Mouse (Mus musculus): Measurements from ENCODE around the gene Zfp91. TPM values are rescaled to one million over a fixed set of nuclear protein-coding genes. Genes with fewer than 3 reads are reported as not detected.

Zfp91 gene
- polyA plus RNA-seq, 1 experiment from 2014 or later: 6.3 TPM

DNA sequence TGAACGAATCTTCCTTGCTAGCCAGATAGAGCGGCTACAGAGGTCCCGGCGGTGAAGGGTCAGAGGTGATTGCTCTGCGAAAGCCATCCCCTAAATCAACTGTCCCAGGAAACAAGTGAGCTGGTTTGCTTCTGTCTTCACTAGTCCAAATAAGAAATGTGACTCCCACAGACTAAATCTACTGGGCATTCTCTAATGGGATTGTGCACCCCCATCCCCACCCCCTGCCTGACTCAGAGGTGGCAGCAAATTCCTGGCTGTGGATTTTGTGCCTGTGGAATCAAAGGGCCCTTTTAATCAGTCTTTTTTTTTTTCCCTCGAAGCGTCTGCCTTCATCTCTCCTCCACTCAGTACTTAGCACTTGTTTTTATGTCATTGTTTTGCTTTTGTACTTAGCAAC is 30.6 kb downstream of the Zfp91 start, which contains the start of gene Cntf:
Gene Cntf (minus strand): TSS at position 325 of the 400 bp plus-strand sequence.
- no peak within 1 kb of the TSS for H3K4me3 ChIP-seq (ENCODE audit: low read depth, low read length)
- no peak within 1 kb of the TSS for H3K4me2 ChIP-seq (ENCODE audit: low read depth, low read length)
- peaks cover 27% of the 10 kb centered on the region for H3K36me3 ChIP-seq (ENCODE audit: control insufficient read depth, insufficient read depth)
- H3K4me1 ChIP-seq (ENCODE audit: control insufficient read depth, low read depth, low read length): no peaks in the 10 kb centered on the region
- H3K27me3 ChIP-seq (ENCODE audit: control insufficient read depth, insufficient read depth, low read depth, low read length): no peaks in the 10 kb centered on the region
- no peak for ATAC-seq (ENCODE audit: low read depth)
- H3K9me3 ChIP-seq (replicated peaks; ENCODE audit: control insufficient read depth, low read length): no peaks in the 10 kb centered on the region
- 81% methylated on average over 7 of the region's 7 CpGs for WGBS (ENCODE audit: insufficient replicate concordance)
- H3K9ac ChIP-seq (ENCODE audit: low read depth, low read length): no peak within 1 kb of the TSS
- no peak within 1 kb of the TSS for H3K27ac ChIP-seq (ENCODE audit: low read length)

DNA sequence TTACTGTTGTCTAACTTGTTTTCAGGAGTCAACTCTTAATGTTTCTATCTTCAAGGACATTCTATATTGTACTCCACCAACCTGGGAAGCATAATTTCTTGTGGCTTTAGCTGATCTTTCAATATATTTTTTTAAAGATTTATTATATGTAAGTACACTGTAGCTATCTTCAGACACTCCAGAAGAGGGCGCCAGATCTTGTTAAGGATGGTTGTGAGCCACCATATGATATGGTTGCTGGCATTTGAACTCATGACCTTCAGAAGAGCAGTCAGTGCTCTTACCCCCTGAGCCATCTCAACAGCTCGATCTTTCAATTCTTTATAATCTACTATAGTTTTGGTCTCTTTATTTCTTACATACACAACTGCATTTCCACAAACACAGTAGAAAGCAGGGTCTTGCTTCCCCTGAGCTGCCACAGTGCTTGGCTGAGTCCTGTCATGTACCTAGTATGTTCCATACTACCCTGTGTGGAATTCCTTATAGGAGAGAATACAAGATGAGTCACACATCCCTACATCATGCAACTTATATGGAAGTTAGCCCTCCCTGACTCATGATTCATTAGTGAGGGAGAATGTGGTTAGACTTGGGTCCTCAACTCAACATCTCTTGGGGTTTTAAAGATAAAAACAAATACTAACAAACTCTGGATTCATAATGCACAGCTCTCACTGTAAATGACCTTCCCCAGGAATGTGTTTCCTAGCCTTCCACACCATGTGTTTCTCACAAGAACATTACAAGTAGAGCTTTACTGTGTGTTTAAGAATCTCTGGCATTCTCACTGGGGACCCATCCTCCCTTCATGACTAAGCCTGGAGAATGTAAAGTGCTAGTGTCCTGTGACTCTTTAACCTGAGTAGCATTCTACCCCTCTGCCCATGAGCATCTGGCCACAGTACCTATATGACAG is 33.5 kb downstream of the Zfp91 start:
- 43% methylated on average over 2 of the region's 2 CpGs for WGBS (ENCODE audit: insufficient replicate concordance)
- ATAC-seq (ENCODE audit: low read depth): no peak
- no peak overlapping the region for H3K4me2 ChIP-seq (ENCODE audit: low read depth, low read length)
- H3K27ac ChIP-seq (ENCODE audit: low read length): no peak overlapping the region
- no peaks in the 10 kb centered on the region for H3K9me3 ChIP-seq (replicated peaks; ENCODE audit: control insufficient read depth, low read length)
- H3K9ac ChIP-seq (ENCODE audit: low read depth, low read length): no peak overlapping the region
- H3K4me3 ChIP-seq (ENCODE audit: low read depth, low read length): no peak overlapping the region
- no peaks in the 10 kb centered on the region for H3K4me1 ChIP-seq (ENCODE audit: control insufficient read depth, low read depth, low read length)
- peaks cover 7% of the 10 kb centered on the region for H3K36me3 ChIP-seq (ENCODE audit: control insufficient read depth, insufficient read depth)
- H3K27me3 ChIP-seq (ENCODE audit: control insufficient read depth, insufficient read depth, low read depth, low read length): no peaks in the 10 kb centered on the region

- no peak for ATAC-seq (ENCODE audit: low read depth)
- H3K27ac ChIP-seq (ENCODE audit: low read length): no peak overlapping the region
- no peaks in the 10 kb centered on the region for H3K9me3 ChIP-seq (replicated peaks; ENCODE audit: control insufficient read depth, low read length)
- 58% methylated on average over 2 of the region's 2 CpGs for WGBS (ENCODE audit: insufficient replicate concordance)
- no peaks in the 10 kb centered on the region for H3K4me1 ChIP-seq (ENCODE audit: control insufficient read depth, low read depth, low read length)
- no peak overlapping the region for H3K4me2 ChIP-seq (ENCODE audit: low read depth, low read length)
- H3K27me3 ChIP-seq (ENCODE audit: control insufficient read depth, insufficient read depth, low read depth, low read length): no peaks in the 10 kb centered on the region
- H3K9ac ChIP-seq (ENCODE audit: low read depth, low read length): no peak overlapping the region
- H3K36me3 ChIP-seq (ENCODE audit: control insufficient read depth, insufficient read depth): peaks cover 7% of the 10 kb centered on the region
- no peak overlapping the region for H3K4me3 ChIP-seq (ENCODE audit: low read depth, low read length)
Measured at GRCm38 (mm10) chr19:12759656-12760055, 36.3 kb downstream of the Zfp91 start.

DNA sequence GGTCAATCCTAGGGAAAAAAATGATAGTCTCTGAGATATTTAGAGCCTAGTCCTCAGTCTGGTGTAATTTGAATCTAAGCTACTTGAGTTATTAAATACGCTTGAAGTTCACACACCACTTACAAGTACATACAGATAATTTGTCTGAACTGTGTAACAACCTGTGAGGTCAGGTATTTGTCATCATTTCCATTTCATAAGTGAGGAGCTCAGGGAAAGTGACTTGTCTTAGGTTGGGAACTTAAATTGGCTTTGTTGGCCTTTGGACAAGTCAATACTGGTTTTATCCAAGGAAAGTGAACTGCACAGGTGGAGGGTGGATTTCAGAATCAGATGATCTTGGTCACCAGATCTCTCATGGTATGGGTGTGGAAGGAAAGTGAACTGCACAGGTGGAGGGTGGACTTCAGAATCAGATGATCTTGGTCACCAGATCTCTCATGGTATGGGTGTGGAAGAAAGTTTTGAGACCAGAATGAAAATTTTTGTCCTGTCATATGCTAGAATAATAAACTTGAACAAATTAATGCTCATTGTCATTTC is 36.9 kb downstream of the Zfp91 start:
- H3K27me3 ChIP-seq (ENCODE audit: control insufficient read depth, insufficient read depth, low read depth, low read length): no peaks in the 10 kb centered on the region
- H3K4me1 ChIP-seq (ENCODE audit: control insufficient read depth, low read depth, low read length): no peaks in the 10 kb centered on the region
- no peaks in the 10 kb centered on the region for H3K9me3 ChIP-seq (replicated peaks; ENCODE audit: control insufficient read depth, low read length)
- H3K4me2 ChIP-seq (ENCODE audit: low read depth, low read length): no peak overlapping the region
- ATAC-seq (ENCODE audit: low read depth): no peak
- H3K9ac ChIP-seq (ENCODE audit: low read depth, low read length): no peak overlapping the region
- H3K4me3 ChIP-seq (ENCODE audit: low read depth, low read length): no peak overlapping the region
- 61% methylated on average over 1 of the region's 1 CpGs for WGBS (ENCODE audit: insufficient replicate concordance)
- H3K27ac ChIP-seq (ENCODE audit: low read length): no peak overlapping the region
- H3K36me3 ChIP-seq (ENCODE audit: control insufficient read depth, insufficient read depth): peaks cover 6% of the 10 kb centered on the region

DNA sequence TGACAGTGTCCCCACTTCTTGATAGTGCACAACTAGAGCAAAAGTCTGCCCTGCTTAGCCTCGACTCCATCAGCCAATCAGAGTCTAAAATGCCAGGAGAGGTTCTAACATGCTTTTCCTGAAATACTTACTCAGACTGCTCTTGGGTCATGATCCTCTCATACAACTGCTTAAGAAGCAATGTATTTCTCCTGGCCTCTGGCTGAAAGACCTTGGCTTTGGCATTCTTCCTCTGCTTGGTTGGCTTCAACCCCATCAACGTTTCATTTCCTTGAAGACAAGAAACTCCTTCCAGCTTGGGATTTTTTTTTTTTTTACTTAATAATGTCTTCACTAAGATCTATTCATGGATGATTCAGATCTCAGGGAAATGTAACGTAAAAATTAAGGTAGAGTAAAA is 39.6 kb downstream of the Zfp91 start:
- H3K4me1 ChIP-seq (ENCODE audit: control insufficient read depth, low read depth, low read length): no peaks in the 10 kb centered on the region
- 52% methylated on average over 3 of the region's 3 CpGs for WGBS (ENCODE audit: insufficient replicate concordance)
- ATAC-seq (ENCODE audit: low read depth): no peak
- no peak overlapping the region for H3K4me2 ChIP-seq (ENCODE audit: low read depth, low read length)
- no peaks in the 10 kb centered on the region for H3K27me3 ChIP-seq (ENCODE audit: control insufficient read depth, insufficient read depth, low read depth, low read length)
- no peak overlapping the region for H3K4me3 ChIP-seq (ENCODE audit: low read depth, low read length)
- H3K9me3 ChIP-seq (replicated peaks; ENCODE audit: control insufficient read depth, low read length): no peaks in the 10 kb centered on the region
- H3K27ac ChIP-seq (ENCODE audit: low read length): no peak overlapping the region
- no peak overlapping the region for H3K9ac ChIP-seq (ENCODE audit: low read depth, low read length)
- no peaks in the 10 kb centered on the region for H3K36me3 ChIP-seq (ENCODE audit: control insufficient read depth, insufficient read depth)

DNA sequence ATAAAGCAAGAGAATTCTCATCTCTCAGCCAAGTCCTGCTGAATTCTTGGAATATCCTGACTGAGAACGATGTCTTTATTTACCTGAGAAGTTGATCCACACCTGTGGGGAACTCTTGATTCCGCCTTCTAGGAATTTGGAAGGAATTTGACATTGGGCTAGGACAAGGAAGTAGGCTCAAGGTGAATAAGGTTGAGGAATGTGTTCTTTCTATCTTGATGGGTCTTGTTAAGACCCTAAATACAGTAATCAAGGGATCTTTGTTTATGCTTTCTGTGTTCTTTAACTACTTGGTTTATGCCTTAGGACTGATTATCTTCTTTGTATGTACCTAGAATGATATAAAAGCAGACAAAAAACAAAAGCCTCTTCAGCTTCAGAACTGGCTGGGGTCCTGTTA is 64.0 kb downstream of the Zfp91 start:
- no peak overlapping the region for H3K27ac ChIP-seq (ENCODE audit: low read length)
- no peaks in the 10 kb centered on the region for H3K36me3 ChIP-seq (ENCODE audit: control insufficient read depth, insufficient read depth)
- no peak overlapping the region for H3K4me2 ChIP-seq (ENCODE audit: low read depth, low read length)
- H3K4me1 ChIP-seq (ENCODE audit: control insufficient read depth, low read depth, low read length): no peaks in the 10 kb centered on the region
- no peaks in the 10 kb centered on the region for H3K9me3 ChIP-seq (replicated peaks; ENCODE audit: control insufficient read depth, low read length)
- H3K4me3 ChIP-seq (ENCODE audit: low read depth, low read length): no peak overlapping the region
- WGBS (ENCODE audit: insufficient replicate concordance): 57% methylated on average over 2 of the region's 2 CpGs
- ATAC-seq (ENCODE audit: low read depth): no peak
- no peak overlapping the region for H3K9ac ChIP-seq (ENCODE audit: low read depth, low read length)
- no peaks in the 10 kb centered on the region for H3K27me3 ChIP-seq (ENCODE audit: control insufficient read depth, insufficient read depth, low read depth, low read length)

DNA sequence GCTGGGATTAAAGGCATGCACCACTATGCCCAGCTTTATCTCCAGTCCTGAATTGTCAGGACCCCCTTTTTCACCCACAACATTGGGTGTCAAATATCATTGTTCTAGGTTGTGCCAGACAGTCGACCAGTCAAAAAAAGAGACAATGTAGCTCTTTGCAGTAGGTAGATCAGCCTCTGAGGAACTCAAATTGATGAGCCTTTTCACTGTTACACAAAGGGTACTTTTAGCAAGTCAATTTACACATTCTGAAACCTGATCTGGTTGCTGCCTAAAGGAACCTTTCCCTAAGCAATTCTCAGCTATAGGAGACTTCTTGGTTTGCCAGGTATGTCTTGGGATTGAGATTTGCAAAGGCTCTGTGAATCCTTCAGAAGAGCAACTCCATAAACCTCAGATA is 64.9 kb downstream of the Zfp91 start:
- Histone ChIP-seq H3K27me3 (ENCODE audit: control insufficient read depth, insufficient read depth, low read depth, low read length) (no peaks in the 10 kb centered on the region), H3K36me3 (ENCODE audit: control insufficient read depth, insufficient read depth) (no peaks in the 10 kb centered on the region), H3K4me2 (ENCODE audit: low read depth, low read length) (no peak overlapping the region), H3K27ac (ENCODE audit: low read length) (no peak overlapping the region), H3K4me1 (ENCODE audit: control insufficient read depth, low read depth, low read length) (no peaks in the 10 kb centered on the region), H3K4me3 (ENCODE audit: low read depth, low read length) (no peak overlapping the region), H3K9me3 (replicated peaks; ENCODE audit: control insufficient read depth, low read length) (no peaks in the 10 kb centered on the region), H3K9ac (ENCODE audit: low read depth, low read length) (no peak overlapping the region)
- 48% methylated on average over 1 of the region's 1 CpGs for WGBS (ENCODE audit: insufficient replicate concordance)
- no peak for ATAC-seq (ENCODE audit: low read depth)

- no peaks in the 10 kb centered on the region for H3K27me3 ChIP-seq (ENCODE audit: control insufficient read depth, insufficient read depth, low read depth, low read length)
- H3K27ac ChIP-seq (ENCODE audit: low read length): no peak overlapping the region
- no peak overlapping the region for H3K4me3 ChIP-seq (ENCODE audit: low read depth, low read length)
- no peaks in the 10 kb centered on the region for H3K4me1 ChIP-seq (ENCODE audit: control insufficient read depth, low read depth, low read length)
- WGBS (ENCODE audit: insufficient replicate concordance): 47% methylated on average over 1 of the region's 1 CpGs
- no peaks in the 10 kb centered on the region for H3K9me3 ChIP-seq (replicated peaks; ENCODE audit: control insufficient read depth, low read length)
- H3K36me3 ChIP-seq (ENCODE audit: control insufficient read depth, insufficient read depth): no peaks in the 10 kb centered on the region
- no peak overlapping the region for H3K4me2 ChIP-seq (ENCODE audit: low read depth, low read length)
- ATAC-seq (ENCODE audit: low read depth): no peak
- no peak overlapping the region for H3K9ac ChIP-seq (ENCODE audit: low read depth, low read length)
Measured at GRCm38 (mm10) chr19:12725851-12726250, 70.1 kb downstream of the Zfp91 start.

DNA sequence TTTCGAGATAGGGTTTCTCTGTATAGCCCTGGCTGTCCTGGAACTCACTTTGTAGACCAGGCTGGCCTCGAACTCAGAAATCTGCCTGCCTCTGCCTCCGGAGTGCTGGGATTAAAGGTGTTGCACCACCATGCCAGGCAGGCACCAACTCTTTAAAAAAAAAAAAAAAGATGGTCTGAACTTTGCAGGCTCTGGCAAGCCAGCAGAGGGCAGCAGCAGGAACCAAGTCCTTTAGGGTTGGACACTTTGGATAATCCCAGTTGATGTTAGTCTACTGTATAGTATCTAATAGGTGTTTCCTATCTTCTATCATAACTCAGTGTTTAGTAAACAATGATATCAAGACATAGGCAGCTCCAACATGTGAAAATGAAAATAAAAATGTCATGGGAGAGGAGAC is 73.6 kb downstream of the Zfp91 start:
- H3K27me3 ChIP-seq (ENCODE audit: control insufficient read depth, insufficient read depth, low read depth, low read length): no peaks in the 10 kb centered on the region
- WGBS (ENCODE audit: insufficient replicate concordance): 36% methylated on average over 2 of the region's 3 CpGs
- H3K4me2 ChIP-seq (ENCODE audit: low read depth, low read length): no peak overlapping the region
- no peaks in the 10 kb centered on the region for H3K9me3 ChIP-seq (replicated peaks; ENCODE audit: control insufficient read depth, low read length)
- H3K4me1 ChIP-seq (ENCODE audit: control insufficient read depth, low read depth, low read length): no peaks in the 10 kb centered on the region
- no peak overlapping the region for H3K27ac ChIP-seq (ENCODE audit: low read length)
- H3K36me3 ChIP-seq (ENCODE audit: control insufficient read depth, insufficient read depth): no peaks in the 10 kb centered on the region
- no peak overlapping the region for H3K9ac ChIP-seq (ENCODE audit: low read depth, low read length)
- H3K4me3 ChIP-seq (ENCODE audit: low read depth, low read length): no peak overlapping the region
- no peak for ATAC-seq (ENCODE audit: low read depth)
